Mouse (Mus musculus): ENCODE data around the gene Pnkd.
"Not testable (repeated sequence)": the region's sequence is repeated elsewhere in the genome, so short reads cannot be mapped to it uniquely, and the experiment has no call there.

Pnkd gene

DNA sequence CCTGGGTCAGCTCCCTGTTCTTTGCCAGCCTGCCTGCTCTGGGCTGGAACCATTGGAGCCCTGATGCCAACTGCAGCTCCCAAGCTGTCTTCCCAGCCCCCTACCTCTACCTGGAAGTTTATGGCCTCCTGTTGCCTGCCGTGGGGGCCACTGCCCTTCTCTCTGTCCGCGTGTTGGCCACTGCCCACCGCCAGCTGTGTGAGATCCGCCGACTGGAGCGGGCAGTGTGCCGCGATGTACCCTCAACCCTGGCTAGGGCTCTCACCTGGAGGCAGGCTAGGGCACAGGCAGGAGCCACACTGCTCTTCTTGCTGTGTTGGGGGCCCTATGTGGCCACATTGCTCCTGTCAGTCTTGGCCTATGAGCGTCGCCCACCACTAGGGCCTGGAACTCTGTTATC lies 5.7 kb upstream of the Pnkd start:
- DNase-seq = no peak

DNA sequence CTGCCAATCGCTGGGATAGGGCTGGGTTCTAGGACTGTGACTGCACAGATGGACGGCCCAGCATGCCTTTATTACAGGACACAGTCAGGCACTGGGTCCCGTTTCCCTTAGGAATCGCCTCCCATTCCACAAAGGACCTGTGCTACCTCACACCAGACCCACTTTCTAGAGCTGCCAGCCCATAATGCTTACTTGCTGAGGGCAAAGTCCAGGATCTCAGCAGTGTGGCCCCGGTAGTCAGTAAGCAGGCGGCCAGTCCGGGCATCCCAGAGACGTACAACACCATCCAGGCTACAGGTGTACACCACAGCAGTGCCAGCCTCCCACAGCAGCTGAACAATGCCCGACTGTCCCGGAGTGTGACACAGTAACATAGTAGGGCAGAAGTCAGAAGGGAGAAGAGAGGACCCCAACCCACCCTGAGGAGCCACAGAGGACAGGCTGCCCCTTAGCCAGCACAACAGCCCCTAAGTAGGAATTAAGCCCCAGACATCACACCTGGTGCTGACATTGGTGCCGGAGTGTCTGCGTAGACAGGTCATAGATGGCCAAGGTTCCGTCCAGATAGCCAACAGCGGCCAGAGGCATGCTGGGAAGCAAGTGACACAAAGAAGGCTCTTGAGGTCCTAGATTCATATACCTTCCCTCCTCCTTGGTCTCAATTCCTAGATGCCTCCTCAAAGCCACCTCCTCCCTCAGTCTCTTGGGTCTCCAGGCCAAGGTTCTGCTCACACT lies 4.0 kb upstream of the Pnkd start:
- no peak for DNase-seq

DNA sequence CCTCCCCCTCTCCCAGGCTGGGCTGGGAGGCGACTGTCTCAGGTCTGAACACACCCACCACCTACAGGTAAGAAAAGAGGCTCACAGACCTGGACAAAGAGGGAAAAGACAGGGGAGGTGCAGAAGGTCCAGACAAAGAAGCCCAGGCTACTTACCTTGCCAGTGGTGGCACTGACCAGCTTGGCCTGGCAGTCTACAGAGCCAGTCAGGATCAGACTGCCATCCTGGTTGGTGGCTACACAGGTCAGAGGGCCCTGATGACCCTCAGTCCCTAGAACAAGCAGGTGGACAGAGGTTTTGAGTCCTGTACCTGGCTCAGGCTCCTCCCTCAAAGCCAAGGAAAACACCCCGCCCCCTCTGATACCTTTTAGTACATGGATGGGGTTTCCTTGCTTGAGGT lies 3.4 kb upstream of the Pnkd start:
- no peak for DNase-seq

DNA sequence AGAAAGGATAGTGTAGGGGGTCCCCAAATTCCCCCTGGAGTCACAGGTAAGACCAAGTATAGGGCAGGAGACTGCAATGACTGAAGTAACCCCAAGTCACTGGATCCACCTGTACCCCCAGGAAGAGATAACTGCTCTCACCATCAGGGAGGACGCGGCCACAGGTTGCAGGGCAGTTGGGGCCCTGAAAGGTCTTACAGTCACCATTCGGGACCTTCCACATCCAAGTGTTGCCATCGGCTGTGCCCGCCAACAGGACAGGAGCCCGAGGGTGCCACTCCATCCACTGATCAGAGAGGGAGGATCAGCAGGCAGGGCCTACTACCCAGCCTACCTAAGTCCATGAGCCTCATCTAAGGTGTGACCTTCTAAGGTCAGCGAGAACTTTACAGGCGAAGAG lies 2.8 kb upstream of the Pnkd start:
- no peak for DNase-seq

DNA sequence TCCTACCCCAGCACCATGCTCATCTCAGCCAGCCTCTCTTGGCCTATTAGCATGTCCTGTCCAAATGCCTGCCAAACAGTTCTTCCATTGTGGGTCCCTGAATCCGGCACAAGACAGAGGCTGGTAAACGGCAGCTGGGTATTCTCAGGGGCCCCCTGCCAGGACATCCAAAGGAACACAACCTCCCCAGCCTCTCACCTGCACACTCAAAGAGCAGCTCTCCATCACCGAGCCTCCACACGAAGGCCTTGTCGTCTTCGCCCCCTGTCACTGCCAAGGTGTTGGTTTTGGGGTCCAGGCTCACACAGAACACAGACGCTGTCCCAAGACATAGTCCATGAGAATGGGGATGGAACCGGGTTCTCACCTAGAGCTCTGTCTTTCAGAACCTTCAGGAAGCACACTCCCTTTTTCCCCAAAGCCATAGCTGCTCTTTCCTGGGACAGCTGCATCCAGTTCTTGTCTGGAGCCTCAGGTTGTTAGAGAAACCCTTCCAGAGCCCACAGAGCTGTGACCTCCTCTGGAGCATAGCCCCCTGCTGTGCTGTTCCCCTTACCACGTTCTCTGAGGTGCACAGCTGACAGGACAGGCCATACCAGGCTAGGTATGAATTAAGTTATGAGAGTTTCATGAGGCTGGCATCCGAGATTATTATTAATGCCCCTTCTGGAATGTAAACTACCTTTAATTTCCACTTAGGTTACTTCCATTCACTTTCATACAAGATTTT lies 1.7 kb upstream of the Pnkd start:
- no peak for DNase-seq

DNA sequence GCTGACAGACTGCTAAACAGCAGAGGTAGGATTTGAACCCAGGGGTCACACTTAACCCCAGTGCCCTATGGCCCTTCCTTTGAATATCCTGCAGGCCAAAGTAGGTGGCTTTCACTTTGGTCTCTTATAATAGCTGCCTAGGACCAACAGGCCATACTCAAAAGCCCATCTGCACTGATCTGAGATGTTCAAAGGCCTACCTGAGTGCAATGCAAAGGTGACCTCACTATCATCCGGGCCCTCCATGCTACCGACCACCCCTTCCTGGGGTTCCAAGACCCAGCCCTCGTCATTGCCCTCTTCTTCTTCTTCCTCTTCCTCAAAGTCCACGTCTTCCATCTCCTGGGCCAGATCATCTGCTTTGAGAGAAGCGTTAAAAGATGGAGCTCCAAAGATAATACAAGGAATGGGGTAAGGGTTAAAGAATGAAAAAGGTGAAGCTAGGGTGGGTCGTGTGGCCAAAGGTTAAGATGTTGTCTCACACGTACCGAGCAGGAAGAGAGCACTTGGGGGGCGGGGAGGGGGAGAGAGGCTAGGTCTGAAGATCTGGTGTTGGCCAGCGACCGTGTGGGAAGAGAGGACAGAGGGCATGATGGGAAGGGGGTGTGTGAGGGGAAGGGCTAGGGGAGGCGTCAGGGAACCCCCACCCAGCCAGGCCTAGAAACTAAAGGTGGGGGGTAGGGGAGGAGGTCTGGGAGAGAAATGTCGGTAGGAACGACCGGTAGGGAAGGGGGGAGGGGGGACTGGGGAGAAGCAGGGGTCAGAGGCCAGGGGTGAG lies 855 bp upstream of the Pnkd start:
- DNase-seq = peak; percentile 74

DNA sequence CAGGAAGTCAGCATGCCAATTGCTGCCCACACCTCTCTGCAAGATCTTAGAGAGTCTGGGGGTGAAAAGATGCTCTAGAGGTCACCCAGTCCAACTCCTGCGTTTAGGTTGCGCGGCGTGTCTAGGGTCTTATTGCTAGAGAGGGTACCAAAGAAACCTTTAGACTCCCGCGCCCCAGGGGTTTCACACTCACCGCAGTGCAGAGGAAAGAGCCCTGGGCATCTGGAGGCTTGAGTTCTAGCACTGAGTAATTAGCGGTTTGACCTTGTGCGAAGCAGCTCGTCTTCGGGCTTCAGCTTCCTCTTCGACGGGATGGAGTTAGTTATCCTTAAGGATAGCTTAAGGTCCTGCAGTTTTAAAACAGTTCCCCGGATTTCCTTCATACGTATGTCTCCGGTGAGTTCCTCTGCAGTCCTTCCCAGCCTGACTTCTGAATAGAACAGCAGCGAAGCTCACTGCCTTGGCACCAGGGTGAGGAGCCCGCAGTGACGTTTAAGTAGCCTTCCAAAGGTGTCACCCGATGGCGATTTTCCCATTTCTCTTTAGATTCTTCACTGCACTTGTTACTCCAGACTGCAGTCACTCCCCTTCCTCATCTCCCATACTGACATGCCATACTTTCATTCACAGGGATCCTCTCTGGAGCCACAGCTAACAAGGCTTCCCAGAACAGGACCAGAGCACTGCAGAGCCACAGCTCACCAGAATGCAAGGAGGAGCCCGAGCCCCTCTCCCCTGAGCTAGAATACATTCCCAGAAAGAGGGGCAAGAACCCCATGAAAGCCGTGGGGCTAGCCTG lies 681 bp downstream of the Pnkd start:
- no peak for DNase-seq

DNA sequence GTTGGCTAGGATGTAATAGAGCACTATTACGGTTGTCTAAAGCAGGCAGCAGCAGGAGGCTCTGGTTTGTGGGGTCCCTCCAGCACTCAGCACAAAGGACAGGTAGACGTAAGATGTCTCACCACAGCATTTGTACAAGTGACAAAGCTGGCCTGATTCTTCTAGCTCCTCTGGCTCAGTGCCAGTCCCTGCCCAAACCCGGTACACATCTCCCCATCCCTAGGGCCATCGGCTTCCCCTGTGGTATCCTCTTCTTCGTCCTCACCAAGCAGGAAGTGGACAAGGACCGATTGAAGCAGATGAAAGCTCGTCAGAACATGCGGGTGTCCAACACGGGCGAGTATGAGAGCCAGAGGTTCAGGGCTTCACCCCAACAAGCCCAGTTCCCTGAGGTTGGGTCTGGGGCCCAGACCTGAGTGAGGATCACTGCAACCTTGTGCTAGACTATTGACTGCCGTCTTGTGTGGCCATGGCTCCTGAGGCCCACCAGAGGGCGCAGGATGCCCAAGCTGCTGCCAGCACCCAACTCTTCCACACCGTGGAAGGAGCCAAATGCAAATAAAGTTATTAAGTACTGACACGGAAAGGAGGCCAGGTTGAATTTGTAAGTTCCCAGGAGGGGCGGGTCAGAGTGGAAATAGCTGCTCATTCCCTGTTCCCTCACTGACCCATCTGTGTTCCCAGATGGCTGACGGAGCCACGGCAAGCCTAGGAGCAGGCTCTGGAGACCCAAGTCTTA lies 2.3 kb downstream of the Pnkd start:
- DNase-seq = not testable (repeated sequence)

DNA sequence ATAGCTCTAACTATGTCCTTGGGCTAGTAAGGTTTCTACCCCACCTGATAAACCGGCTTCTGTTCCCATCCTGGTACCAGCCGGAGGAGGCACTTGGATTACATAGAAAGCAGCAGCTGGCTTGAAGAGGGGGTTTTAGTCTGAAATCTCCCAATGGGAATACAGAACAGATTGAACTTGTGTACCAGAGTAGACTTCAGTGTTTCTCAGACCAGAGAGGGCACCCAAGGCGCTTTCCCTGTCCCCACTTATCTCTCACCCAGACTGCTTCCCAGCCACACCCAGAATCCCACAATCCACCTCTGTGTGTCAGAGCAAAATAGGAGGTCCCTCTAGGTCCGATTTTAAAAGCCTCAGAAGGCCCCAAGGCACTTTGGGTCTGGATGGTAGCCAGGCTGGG lies 3.6 kb downstream of the Pnkd start:
- no peak for DNase-seq

DNA sequence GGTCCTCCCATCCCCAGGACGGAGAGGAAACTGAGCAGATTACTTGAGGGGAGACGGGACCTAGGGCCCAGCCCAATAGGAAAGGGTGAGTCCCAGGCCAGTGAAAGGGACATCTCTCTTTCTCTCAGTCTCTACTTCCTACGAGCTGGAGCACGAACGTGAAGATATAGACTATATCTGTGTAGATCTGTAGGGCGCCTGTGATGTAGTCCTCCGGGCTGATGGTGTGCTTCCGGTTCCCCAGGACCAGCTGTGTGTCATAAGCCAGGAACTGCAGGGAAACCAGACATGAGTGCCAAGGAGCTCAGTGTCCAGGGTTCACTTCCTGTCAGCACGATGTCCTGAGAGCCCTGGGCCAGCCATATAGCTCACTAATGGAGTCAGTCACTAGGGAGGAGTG lies 4.5 kb downstream of the Pnkd start:
- DNase-seq = no peak

DNA sequence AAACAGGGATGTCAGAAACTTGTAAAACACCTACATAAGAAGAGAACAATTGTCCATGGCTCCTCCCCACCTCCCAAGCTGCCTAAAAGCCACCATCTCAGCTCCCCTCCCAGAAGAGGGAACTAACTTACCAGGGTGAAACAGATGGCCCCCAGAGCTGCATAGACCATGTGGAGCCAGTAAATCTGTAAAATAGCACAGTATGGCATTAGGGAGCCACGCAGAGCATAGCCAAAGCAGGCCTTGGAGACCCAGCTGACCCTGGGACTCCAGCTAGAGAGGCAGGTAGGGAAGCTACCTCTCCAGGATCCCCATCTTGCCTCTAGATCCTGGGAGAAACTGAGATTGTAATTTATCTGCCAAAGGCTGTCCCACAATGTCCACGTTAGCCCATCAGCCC lies 5.0 kb downstream of the Pnkd start:
- DNase-seq = no peak

DNA sequence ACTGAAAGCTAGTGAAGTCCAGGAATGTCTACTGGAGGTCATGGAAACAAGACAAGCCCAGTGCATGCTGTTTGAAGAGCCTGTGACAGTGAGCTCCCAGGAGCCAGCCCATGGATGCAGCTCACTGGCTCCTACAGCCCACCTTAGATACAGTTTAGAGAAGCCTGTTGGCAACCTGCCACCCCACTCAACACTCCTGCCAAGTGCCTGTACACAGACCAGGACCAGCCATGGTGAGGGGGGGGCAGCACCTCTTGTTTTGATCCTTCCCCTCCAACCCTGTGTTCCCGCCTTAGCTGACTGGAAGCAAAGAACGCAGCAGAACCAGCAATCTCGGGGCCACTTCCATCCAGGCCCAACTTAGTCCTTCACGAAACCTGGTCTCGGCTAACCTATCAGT lies 5.4 kb downstream of the Pnkd start:
- DNase-seq = no peak

DNA sequence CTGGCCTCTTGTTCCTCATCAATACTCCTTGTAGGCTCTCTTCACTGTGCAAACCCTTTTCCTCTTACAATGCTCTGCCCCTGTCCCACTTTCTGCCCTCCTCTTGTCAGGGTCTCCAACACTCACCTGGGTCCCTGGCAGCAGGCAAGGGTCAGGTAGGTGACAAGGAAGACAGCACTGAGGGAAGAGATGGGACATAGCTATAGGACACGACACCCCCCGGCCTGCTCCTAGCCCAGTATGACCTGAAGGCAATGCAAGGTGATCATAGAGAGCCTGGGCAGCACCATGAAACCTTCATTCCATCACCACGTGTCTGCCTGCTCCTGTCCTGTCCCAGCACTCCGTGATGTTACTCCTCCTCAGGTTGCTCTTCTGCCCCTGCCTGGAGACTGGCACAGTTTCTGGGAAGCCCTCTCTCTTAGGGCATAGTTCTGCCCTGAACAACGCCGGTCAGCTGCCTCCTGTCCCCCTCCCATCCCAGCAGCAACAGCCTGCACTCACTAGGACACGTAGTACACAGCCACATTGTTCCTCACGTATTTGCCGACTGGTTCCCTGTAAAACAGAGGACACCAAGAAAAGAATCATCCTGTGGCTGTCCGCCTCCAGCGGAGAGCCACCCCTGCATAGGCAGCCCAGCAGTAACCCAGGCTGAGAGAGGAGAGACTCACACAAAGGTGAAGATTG lies 7.7 kb downstream of the Pnkd start:
- DNase-seq = no peak

DNA sequence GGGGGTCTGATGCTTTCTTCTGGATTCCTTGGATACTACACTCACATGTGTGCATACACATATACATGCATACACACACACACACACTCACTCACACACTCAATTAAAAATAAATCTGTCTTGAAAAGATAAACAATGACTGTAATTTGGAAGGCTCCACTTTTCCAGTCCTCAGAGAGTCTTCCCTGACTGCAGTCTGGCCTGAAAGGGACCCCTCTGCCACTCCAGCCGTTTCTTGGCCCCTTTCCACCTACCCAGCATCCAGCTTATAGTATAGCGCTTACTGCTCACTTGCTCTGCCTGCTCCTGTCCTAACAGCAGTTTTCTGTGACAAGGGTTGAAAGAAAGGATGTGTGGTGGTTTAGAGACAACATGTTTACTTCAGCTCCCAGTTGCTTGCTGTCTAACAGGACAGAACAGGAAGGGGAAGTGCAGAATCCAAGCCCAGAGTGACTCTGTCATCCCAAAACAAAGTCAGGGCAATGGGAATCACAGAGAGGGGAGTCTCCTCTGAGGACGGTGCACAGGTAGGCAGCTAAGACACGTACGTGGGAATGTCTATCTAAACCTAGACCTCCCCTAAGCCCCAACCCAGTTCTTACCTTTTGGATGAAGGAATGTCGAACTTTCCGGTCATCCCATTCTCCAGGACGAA lies 8.7 kb downstream of the Pnkd start:
- DNase-seq = no peak

DNA sequence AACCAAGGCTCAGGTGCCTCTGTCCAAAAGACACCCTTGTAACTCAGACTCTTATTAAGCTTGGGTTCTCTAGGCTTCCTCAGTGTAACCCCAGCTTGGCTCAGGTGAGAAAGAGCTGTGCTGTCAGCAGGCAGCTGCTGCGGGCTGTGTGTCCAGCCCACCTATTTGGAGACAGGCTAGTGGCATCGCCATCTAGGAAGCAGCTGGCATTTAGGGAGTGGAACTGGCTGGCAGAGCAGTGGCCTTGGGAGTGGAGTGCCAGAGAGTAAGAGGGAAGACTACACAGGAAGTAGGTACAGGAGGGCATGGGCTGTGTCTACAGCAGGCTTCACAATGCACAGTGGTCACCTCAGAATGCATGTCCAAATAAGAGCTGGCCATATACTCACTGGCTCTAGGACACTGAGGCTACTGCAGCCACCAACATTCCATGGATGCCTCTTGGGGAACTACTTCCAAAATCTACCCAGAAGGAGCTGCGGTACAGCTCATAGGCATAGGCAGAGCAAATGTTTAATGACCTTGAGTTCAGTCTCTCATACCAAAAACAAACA lies 9.4 kb downstream of the Pnkd start:
- no peak for DNase-seq

DNA sequence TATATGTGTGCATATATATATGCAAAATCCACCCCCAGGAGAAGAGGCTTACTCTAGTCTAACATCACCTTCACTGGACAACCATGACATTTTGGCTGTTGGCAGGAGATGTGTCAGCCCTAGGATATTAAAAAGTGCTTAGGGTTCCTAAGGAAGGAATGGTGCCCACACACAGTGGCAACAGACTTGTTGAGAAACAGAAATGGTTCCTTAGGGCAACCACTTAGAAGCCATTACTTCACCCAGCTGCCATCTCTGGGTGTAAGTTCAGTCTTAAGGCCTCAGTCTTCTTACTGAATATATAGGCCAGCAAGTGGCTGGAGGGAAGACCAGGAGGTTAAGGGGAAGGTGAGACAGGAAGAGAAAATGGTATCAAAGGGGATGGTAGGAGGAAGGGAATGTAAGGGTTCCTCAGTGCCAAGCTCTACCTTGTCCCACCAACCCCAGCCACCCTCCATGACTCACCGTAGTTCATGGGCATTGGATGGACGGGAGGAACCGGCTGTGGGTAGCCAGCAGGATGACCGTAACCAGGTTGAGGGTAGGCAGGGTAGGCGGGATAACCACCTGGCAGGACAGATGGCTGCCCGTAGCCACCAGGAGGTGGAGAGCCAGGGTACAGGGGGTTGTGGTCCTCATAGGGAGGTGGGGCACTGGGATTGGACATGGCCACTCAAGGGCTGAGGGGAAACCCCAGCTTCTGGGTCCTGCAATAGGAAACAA lies 10.2 kb downstream of the Pnkd start:
- DNase-seq = no peak

DNA sequence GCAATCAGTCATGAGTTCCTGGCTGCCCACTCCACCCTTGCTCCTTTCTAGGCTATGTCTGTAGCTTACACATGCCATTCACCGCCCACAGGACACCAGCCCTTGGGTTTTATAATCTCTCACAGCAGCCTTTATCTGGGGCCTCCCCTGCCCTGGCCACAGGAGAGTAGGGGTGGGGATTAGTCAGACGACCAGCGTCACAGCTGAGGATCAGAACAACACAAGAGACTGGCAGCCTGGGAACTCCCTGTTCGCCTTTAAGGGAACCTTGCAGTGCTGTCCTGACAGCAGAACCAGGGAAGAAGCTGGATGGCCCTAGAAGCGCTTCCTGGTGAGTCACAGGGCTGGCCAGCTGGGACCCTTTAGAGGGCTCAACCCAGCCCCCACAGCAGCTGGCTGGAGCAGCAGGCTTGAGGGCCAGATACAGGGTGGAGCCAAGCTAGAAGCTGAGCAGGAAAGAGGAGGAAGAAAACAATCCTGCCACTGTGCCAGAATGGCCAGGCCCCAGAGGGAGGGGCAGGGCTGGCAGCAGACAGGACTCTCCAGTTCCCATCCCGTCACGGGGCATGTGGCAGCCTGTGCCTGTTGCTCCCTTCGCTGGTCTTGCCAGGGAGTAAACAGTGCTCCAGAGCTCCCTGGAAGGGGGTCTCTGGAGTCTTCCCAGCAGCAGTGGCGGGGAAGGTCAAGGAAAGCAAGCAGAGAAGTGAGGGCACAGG lies 10.9 kb downstream of the Pnkd start:
- DNase-seq = peak; percentile 78

DNA sequence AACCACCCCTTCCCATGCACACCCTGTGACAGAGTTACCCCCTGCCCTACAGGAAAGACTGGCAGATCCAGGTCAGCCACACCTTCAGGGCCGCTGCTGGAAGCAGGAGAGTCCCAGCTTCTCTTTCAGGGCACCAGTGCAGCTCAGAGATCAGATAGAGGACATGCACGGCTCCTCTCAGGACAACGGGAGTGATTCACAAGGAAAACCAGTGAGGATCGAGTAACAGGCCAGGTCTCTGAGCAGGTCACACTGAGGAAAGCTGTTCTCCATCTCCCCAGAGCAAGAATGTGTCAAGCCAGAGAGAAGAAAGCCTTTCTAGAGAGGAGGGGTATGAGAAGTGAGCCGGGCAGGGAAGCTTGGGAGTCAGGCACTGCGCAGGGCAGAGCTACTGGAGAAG lies 11.7 kb downstream of the Pnkd start:
- DNase-seq = no peak

DNA sequence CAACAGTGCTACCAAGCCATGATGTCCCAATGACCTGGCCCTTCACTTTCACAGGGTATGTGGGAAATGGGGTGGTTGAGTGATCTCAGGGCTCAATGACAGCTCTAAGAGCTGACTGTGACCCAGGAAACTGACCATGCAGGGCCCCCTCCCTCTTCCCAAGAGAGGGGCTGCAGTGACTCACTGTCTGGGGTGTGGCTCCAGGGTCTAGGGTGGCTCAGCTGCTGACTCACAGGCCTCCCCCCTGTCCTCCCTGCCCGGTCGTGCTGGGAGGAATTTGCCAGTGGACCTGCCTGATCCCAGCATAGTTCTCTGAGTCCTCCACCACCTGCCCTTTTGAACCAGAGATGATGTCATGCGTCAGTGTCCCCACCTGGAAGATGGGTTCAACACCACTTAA lies 12.5 kb downstream of the Pnkd start:
- DNase-seq = no peak

Measured in embryo, embryonic 11 days (tissue).